Mouse (Mus musculus) ES-Bruce4 (cell line): ENCODE measurements around the gene Lrp4. TPM values are rescaled to one million over a fixed set of nuclear protein-coding genes. Genes with fewer than 3 reads are reported as not detected.

Source experiments
- H3K27ac ChIP-seq: 2 replicates; pipeline ENCODE4 v1.5.1; 2012; ENCODE audit warnings: low read length, inconsistent platforms; ENCODE audit not compliant: insufficient read depth
- H3K27me3 ChIP-seq: 2 replicates; pipeline ENCODE4 v1.6.1; 2012; ENCODE audit warnings: mild to moderate bottlenecking, low read length, inconsistent platforms; ENCODE audit not compliant: control insufficient read depth, poor library complexity, insufficient read depth, severe bottlenecking
- H3K36me3 ChIP-seq: 2 replicates; pipeline ENCODE4 v1.6.1; 2012; ENCODE audit warnings: inconsistent platforms, mild to moderate bottlenecking, low read length, moderate library complexity; ENCODE audit not compliant: control insufficient read depth, poor library complexity, insufficient read depth, severe bottlenecking
- H3K4me1 ChIP-seq: one replicate; pipeline ENCODE4 v1.8.1; 2011; ENCODE audit warnings: low read length; ENCODE audit not compliant: control insufficient read depth, insufficient read depth
- H3K4me3 ChIP-seq: 2 replicates; pipeline ENCODE4 v1.5.1; 2011; ENCODE audit warnings: low read depth, mild to moderate bottlenecking, low read length
- H3K9ac ChIP-seq: 2 replicates; pipeline ENCODE4 v1.6.1; 2012; ENCODE audit warnings: low read depth, mild to moderate bottlenecking, inconsistent platforms; ENCODE audit not compliant: poor library complexity, severe bottlenecking
- H3K9me3 ChIP-seq: replicated peaks from 2 replicates; pipeline ENCODE4 v1.6.1; 2012; ENCODE audit warnings: mild to moderate bottlenecking, low read length, inconsistent platforms; ENCODE audit not compliant: control insufficient read depth, poor library complexity, insufficient read depth, severe bottlenecking
- CTCF ChIP-seq: IDR thresholded peaks from one replicate; pipeline ENCODE4 v1.8.1; 2011; ENCODE audit warnings: low read depth, low read length
- EP300 ChIP-seq: IDR thresholded peaks from 2 replicates; pipeline ENCODE4 v1.6.1; 2011; ENCODE audit warnings: low read depth, low read length; ENCODE audit not compliant: insufficient read depth
- POLR2A ChIP-seq: IDR thresholded peaks from one replicate; pipeline ENCODE4 v1.8.1; 2011; ENCODE audit warnings: low read length; ENCODE audit not compliant: insufficient read depth
- polyA plus RNA-seq: library from polyadenylated mRNA; stranded (reverse); fragments of >200 nt; gene quantifications from 2 replicates; pipeline ENCODE4 v1.2.4, GENCODE M21; 2011; ENCODE audit warnings: low read depth; ENCODE audit not compliant: missing spikeins, insufficient read depth, insufficient read length

Lrp4 gene
- polyA plus RNA-seq, 1 experiment: 6.2 TPM

DNA sequence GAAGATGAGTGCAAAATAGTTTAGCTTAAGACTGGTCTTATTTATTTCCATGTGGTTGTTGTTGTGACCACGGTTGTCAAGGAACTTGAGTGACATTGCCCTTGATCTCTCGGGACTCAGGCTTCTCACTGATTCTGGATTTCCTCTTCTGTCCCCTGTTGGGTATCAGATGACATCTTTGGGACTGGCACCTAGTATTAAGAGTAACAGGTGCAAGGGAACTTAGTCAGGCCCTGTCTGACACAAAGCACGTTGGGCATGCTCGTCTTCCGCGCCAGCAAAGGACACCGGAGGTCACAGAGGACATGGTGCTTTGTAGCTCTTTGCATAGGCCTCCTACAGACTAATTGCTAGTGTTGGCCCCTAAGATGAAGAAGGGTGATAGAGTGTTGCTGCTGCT lies 3.5 kb downstream of the Lrp4 start:
- H3K9me3 ChIP-seq: peaks cover 6% of the 10 kb centered on the region; the same call in 1 of the 2 replicates
- no peak overlapping the region for H3K27ac ChIP-seq
- no peaks in the 10 kb centered on the region for H3K4me1 ChIP-seq
- H3K36me3 ChIP-seq: no peaks in the 10 kb centered on the region
- no peak for TF ChIP-seq CTCF
- TF ChIP-seq EP300: no peak
- no peak for TF ChIP-seq POLR2A
- peaks cover 2% of the 10 kb centered on the region; the same call in 1 of the 2 replicates for H3K27me3 ChIP-seq
- no peak overlapping the region for H3K4me3 ChIP-seq
- H3K9ac ChIP-seq: no peak overlapping the region

DNA sequence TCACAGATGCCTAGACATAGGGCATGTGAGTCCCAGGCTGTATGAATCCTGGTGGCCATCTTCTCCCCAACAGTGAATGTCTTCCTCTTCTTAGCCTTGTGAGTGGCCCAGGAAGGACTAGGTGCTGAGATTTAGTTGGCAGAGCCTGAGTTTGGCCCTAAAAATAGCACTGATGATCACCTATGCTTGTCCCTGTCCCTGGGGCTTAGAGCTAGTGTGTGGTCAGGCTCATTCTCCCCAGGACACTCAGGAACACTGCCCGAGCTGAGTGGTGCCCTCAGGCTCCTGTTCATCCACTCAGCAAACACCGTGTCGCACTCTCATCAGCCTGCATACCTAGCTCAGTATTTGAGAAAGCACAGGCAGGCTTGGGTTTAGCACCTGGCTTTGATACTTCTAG lies 4.0 kb downstream of the Lrp4 start:
- peaks cover 6% of the 10 kb centered on the region; the same call in 1 of the 2 replicates for H3K9me3 ChIP-seq
- no peak overlapping the region for H3K27ac ChIP-seq
- no peaks in the 10 kb centered on the region for H3K36me3 ChIP-seq
- no peak overlapping the region for H3K4me3 ChIP-seq
- TF ChIP-seq POLR2A: no peak
- TF ChIP-seq CTCF: no peak
- TF ChIP-seq EP300: no peak
- H3K4me1 ChIP-seq: no peaks in the 10 kb centered on the region
- H3K9ac ChIP-seq: no peak overlapping the region
- peaks cover 2% of the 10 kb centered on the region; the same call in 1 of the 2 replicates for H3K27me3 ChIP-seq

DNA sequence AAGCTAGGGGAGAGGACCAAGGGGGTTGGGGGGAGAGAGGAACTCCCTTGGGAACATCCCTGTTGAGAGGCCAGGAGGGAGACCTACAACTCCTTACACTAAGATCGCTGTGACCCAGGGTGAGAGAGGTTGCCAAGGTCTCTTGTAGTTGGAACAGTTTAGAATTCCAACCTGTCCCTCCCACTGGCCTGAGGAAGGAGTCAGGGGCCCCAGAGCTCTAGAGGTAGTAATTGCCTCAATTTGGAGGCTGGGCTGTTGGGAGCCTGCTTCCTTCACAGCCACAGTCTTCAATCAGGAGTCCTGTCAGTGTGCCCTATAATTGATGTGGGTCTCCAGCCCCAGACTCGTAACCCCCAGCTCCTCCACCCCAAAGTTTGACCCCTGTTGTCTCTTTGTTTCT lies 4.9 kb downstream of the Lrp4 start:
- Histone ChIP-seq H3K27ac (no peak overlapping the region), H3K27me3 (peaks cover 2% of the 10 kb centered on the region; the same call in 1 of the 2 replicates), H3K4me3 (no peak overlapping the region), H3K9me3 (peaks cover 6% of the 10 kb centered on the region; the same call in 1 of the 2 replicates), H3K9ac (no peak overlapping the region), H3K36me3 (no peaks in the 10 kb centered on the region), H3K4me1 (no peaks in the 10 kb centered on the region)
- TF ChIP-seq POLR2A: no peak
- TF ChIP-seq EP300: no peak
- no peak for TF ChIP-seq CTCF

DNA sequence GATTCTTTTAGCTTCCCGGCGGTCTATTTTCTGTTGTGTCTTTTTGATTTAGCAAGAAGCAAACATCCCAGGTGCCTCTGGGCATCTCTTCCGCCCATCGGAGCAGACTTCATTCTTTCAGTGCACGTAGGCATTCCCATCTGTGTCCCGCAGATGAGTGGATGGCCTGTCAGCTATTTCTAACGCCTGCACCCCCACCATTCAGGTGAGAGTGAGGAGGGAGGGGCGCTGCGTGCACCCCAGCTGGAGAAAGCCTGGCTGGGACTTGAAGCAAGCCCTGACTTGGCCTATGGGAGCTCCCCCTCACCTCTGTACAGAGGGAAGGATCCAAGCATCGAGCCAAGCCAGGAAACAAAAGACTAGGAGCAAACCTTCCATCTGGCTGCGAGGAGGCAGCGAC lies 5.4 kb downstream of the Lrp4 start:
- no peak overlapping the region for H3K9ac ChIP-seq
- H3K4me3 ChIP-seq: no peak overlapping the region
- H3K36me3 ChIP-seq: no peaks in the 10 kb centered on the region
- no peaks in the 10 kb centered on the region for H3K4me1 ChIP-seq
- H3K9me3 ChIP-seq: peaks cover 6% of the 10 kb centered on the region; the same call in 1 of the 2 replicates
- H3K27me3 ChIP-seq: peaks cover 2% of the 10 kb centered on the region; the same call in 1 of the 2 replicates
- no peak overlapping the region for H3K27ac ChIP-seq
- TF ChIP-seq CTCF: no peak
- no peak for TF ChIP-seq EP300
- TF ChIP-seq POLR2A: no peak

DNA sequence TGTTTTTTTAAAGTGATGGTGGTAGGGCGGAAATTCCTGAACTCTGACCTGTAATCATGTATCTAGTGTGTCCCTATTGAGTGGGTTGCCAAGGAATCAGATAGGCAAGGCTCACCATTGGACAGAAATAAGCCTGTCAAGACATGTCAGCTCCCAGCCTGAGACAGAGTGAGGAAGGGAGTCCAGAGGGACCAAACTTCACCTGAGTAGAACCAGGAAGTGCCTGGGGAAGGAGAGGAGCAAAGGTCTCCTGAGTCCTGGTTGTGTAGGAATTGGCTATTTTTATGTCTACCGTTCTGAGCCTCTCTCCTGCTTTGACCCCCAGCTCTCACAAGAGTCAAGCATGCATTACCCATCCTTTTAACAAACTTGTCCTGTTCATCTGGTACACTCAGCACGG lies 8.6 kb downstream of the Lrp4 start:
- no peaks in the 10 kb centered on the region for H3K4me1 ChIP-seq
- no peak overlapping the region for H3K4me3 ChIP-seq
- no peaks in the 10 kb centered on the region for H3K9me3 ChIP-seq
- TF ChIP-seq EP300 (no peak), CTCF (no peak), POLR2A (no peak)
- no peaks in the 10 kb centered on the region for H3K27me3 ChIP-seq
- no peak overlapping the region for H3K9ac ChIP-seq
- no peaks in the 10 kb centered on the region for H3K36me3 ChIP-seq
- H3K27ac ChIP-seq: no peak overlapping the region

DNA sequence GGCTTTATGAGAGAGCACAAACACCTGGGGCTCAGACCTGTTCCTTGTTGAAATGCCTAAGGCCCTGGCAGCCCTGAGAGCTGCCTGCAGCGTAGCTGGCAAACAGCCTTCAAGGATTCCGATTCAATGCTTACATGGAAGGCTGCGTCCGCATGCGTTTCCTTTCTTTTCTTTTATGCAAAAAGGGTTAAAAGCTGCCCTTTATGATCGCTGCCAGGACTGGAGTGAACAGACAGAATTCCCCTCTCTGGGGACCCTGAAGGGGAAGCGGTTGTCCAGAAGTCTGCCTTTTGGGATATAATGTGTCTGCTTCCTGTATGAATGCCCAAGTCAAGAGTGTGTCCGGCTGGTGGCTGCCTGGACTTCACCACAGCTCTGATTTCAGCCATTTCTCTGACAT lies 10.3 kb downstream of the Lrp4 start:
- H3K9me3 ChIP-seq: no peaks in the 10 kb centered on the region
- no peak overlapping the region for H3K27ac ChIP-seq
- H3K4me1 ChIP-seq: no peaks in the 10 kb centered on the region
- H3K4me3 ChIP-seq: no peak overlapping the region
- H3K9ac ChIP-seq: no peak overlapping the region
- no peak for TF ChIP-seq POLR2A
- no peak for TF ChIP-seq EP300
- no peak for TF ChIP-seq CTCF
- no peaks in the 10 kb centered on the region for H3K27me3 ChIP-seq
- no peaks in the 10 kb centered on the region for H3K36me3 ChIP-seq
